Comparison of ENCODE assay signal across 9 mouse cellular contexts in the genomic region with DNA sequence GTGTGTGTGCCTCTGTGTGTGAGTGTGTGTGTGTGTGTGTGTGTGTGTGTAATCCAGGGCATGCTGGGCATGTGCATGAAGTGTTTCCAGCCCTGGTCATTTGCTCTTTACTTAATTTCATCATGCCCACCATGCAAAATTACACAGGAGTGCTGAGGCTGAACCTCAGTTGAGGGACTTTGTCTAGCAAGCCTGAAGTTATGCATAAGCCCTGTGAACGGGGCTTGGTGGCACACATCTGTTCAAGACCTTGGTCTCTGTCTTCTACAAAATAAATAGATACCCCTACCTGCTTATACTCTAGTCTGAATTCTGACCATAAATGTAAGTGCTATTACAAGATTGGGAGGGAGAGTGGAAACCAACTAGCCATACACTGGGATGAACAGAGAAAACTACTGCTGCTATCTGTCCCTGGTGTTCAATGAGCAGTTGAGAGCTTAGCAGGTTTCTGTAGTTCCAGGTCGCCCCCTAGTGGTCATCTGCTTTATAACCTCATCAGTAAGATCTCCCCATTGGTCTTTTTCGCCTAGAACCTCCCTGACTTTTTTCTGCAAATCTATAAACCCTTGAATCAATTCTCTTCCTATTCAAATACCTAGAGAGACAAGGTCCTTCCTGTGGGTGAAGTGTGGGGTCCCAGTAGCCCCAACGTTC. TPM values are rescaled to one million over a fixed set of nuclear protein-coding genes. Genes with fewer than 3 reads are reported as not detected.
DNase-seq lines count a peak whose midpoint lies in the region; ATAC-seq and TF ChIP-seq lines count a peak whose summit lies in the region.
"Had no signal": no experiment of that assay in that cellular context is flagged by ENCODE, and none has a peak within 500 bp of the region (broad histone marks: within the 10 kb centered on the region; RNA-seq: fewer than 3 reads in every experiment).

No protein-coding gene starts in this region.

- no peak overlapping the region for H3K9ac ChIP-seq in hindbrain, embryonic 12.5 days
- no peak overlapping the region for H3K9ac ChIP-seq in lung, postnatal 0 days (replicated peaks; ENCODE audit: low read depth)
- H3K9ac ChIP-seq: lung, embryonic 15.5 days had no signal

- DNase-seq in Muller cell, postnatal 12 days (ENCODE audit: inconsistent ontology term): peak; percentile 70
- peak; percentile 82 to 89 for DNase-seq in cerebellum, adult 18-20 months
- peak; percentile 85 for DNase-seq in forelimb bud, embryonic 11.5 days (ENCODE audit: low read depth, low spot score)
- peak; percentile 92 for DNase-seq in layer of hippocampus, adult 9-10 months (ENCODE audit: low spot score)
- DNase-seq in lung, postnatal 0 days (ENCODE audit: low spot score): peak; percentile 91
- DNase-seq in retina, postnatal 1 day: peak; percentile 87
- DNase-seq in thymus, postnatal 4 days: peak; percentile 86

- no peaks in the 10 kb centered on the region for H3K9me3 ChIP-seq in hindbrain, embryonic 12.5 days (replicated peaks)
- H3K9me3 ChIP-seq in lung, postnatal 0 days (ENCODE audit: low read length): no peaks in the 10 kb centered on the region
- H3K9me3 ChIP-seq: lung, embryonic 15.5 days had no signal

- TF ChIP-seq EP300 in lung, postnatal 0 days (IDR thresholded peaks at IDR 0.05): no peak

- WGBS in hindbrain, embryonic 12.5 days: 27% methylated on average over 4 of the region's 4 CpGs
- 23% methylated on average over 4 of the region's 4 CpGs for WGBS in lung, postnatal 0 days

- peak; percentile 89 for TF ChIP-seq CTCF in lung, postnatal 0 days (IDR thresholded peaks at IDR 0.05)

- H3K36me3 ChIP-seq in hindbrain, embryonic 12.5 days: no peaks in the 10 kb centered on the region
- no peaks in the 10 kb centered on the region for H3K36me3 ChIP-seq in lung, postnatal 0 days (ENCODE audit: insufficient read depth, low read length)
- H3K36me3 ChIP-seq: lung, embryonic 15.5 days had no signal

- H3K4me2 ChIP-seq in hindbrain, embryonic 12.5 days (replicated peaks): no peak overlapping the region
- H3K4me2 ChIP-seq in lung, postnatal 0 days (replicated peaks; ENCODE audit: low read depth, low read length): no peak overlapping the region
- H3K4me2 ChIP-seq: lung, embryonic 15.5 days had no signal

- no peaks in the 10 kb centered on the region for H3K4me1 ChIP-seq in hindbrain, embryonic 12.5 days
- no peaks in the 10 kb centered on the region for H3K4me1 ChIP-seq in lung, postnatal 0 days (ENCODE audit: insufficient read depth, low read depth, low read length)
- H3K4me1 ChIP-seq: lung, embryonic 15.5 days had no signal

- no peaks in the 10 kb centered on the region for H3K27me3 ChIP-seq in hindbrain, embryonic 12.5 days
- H3K27me3 ChIP-seq in lung, postnatal 0 days (replicated peaks; ENCODE audit: insufficient read depth, low read length): no peaks in the 10 kb centered on the region
- H3K27me3 ChIP-seq: lung, embryonic 15.5 days had no signal

- no peak overlapping the region for H3K27ac ChIP-seq in hindbrain, embryonic 12.5 days
- H3K27ac ChIP-seq in lung, postnatal 0 days (ENCODE audit: low read length): no peak overlapping the region
- H3K27ac ChIP-seq: lung, embryonic 15.5 days had no signal

- peak; percentile 50; the same call in 1 of the 2 replicates for ATAC-seq in hindbrain, embryonic 12.5 days (ENCODE audit: low FRiP score)
- ATAC-seq in lung, postnatal 0 days: peak; percentile 54

- no peak overlapping the region for H3K4me3 ChIP-seq in hindbrain, embryonic 12.5 days
- H3K4me3 ChIP-seq in lung, postnatal 0 days (ENCODE audit: low read depth, low read length): no peak overlapping the region
- H3K4me3 ChIP-seq: lung, embryonic 15.5 days had no signal

RNA-seq across cellular contexts. Expression of a gene that starts 19.9 kb away (rescaled TPM):
- 345 and 366 TPM in 2 replicates for polyA plus RNA-seq in hindbrain, embryonic 12.5 days (2016; fragmentation: Nextera tagmentation; extraction: Ambion mirVana)
- 139 and 140 TPM in 2 replicates for polyA plus RNA-seq in lung, postnatal 0 days (2015; fragmentation: Nextera tagmentation; extraction: Ambion mirVana)

RNA-seq across cellular contexts. Expression of a gene that starts 36.7 kb away (rescaled TPM):
- 4.0 and 4.5 TPM in 2 replicates for polyA plus RNA-seq in hindbrain, embryonic 12.5 days (2016; fragmentation: Nextera tagmentation; extraction: Ambion mirVana)
- 5.9 TPM in 2 replicates for polyA plus RNA-seq in lung, postnatal 0 days (2015; fragmentation: Nextera tagmentation; extraction: Ambion mirVana)
